Mouse (Mus musculus): ENCODE results near the gene H2al2a.

GRCm38 (mm10) chr2:18031831-18032537 lies 35.2 kb upstream of the H2al2a start:
- TF ChIP-seq CHD2 (IDR thresholded peaks at IDR 0.05; ENCODE audit: low read depth, low read length) (no peak), HCFC1 (IDR thresholded peaks at IDR 0.05; ENCODE audit: borderline replicate concordance, insufficient read depth, low read length) (peak; percentile 66; the same call in 1 of the 2 replicates), ZC3H11A (IDR thresholded peaks at IDR 0.05; ENCODE audit: borderline replicate concordance, low read depth, low read length) (no peak), ZNF384 (IDR thresholded peaks at IDR 0.05; ENCODE audit: low read depth, low read length) (no peak)

Measured in ES-E14 (cell line).